Mouse (Mus musculus) lung, postnatal 0 days (tissue): ENCODE data around the gene Plagl1. TPM values are rescaled to one million over a fixed set of nuclear protein-coding genes. Genes with fewer than 3 reads are reported as not detected.

Experiments used
- ATAC-seq: fragments of 200-750 bp; cut with Nextera tagmentation; 2 replicates; pipeline ENCODE4 v1.8.0; 2017; ENCODE audit warnings: moderate library complexity
- DNase-seq: peaks from one replicate; pipeline ENCODE4 v3.0.0-alpha.2; 2016; ENCODE audit warnings: low spot score
- H3K27ac ChIP-seq: fragments of 300-500 bp; sonication (generic); 2 replicates; pipeline ENCODE4 v1.5.1; 2014; ENCODE audit warnings: antibody characterized with exemption, mild to moderate bottlenecking, low read length, mixed read lengths
- H3K27me3 ChIP-seq: fragments of 300-500 bp; sonication (generic); replicated peaks from 2 replicates; pipeline ENCODE4 v1.6.1; 2014; ENCODE audit warnings: low read length, mixed read lengths; ENCODE audit not compliant: insufficient read depth
- H3K36me3 ChIP-seq: fragments of 300-500 bp; sonication (generic); 2 replicates; pipeline ENCODE4 v1.6.1; 2014; ENCODE audit warnings: low read length, mixed read lengths; ENCODE audit not compliant: insufficient read depth
- H3K4me1 ChIP-seq: fragments of 300-500 bp; sonication (generic); 2 replicates; pipeline ENCODE4 v1.6.1; 2014; ENCODE audit warnings: antibody characterized with exemption, low read depth, low read length, mixed read lengths; ENCODE audit not compliant: insufficient read depth
- H3K4me2 ChIP-seq: fragments of 300-500 bp; sonication (generic); replicated peaks from 2 replicates; pipeline ENCODE4 v1.6.1; 2014; ENCODE audit warnings: low read depth, mild to moderate bottlenecking, low read length, moderate library complexity, mixed read lengths
- H3K4me3 ChIP-seq: fragments of 300-500 bp; sonication (generic); 2 replicates; pipeline ENCODE4 v1.5.1; 2014; ENCODE audit warnings: low read depth, low read length
- H3K9ac ChIP-seq: fragments of 300-500 bp; sonication (generic); replicated peaks from 2 replicates; pipeline ENCODE4 v1.6.1; 2014; ENCODE audit warnings: low read depth, mild to moderate bottlenecking
- H3K9me3 ChIP-seq: fragments of 300-500 bp; sonication (generic); 2 replicates; pipeline ENCODE4 v1.6.1; 2016; ENCODE audit warnings: low read length, mixed read lengths
- CTCF ChIP-seq: IDR thresholded peaks from 2 replicates; pipeline ENCODE4 v1.5.1; 2016; ENCODE audit warnings: antibody characterized with exemption, mild to moderate bottlenecking
- EP300 ChIP-seq: IDR thresholded peaks from 2 replicates; pipeline ENCODE4 v1.6.1; 2016; ENCODE audit warnings: antibody characterized with exemption, mild to moderate bottlenecking, control low read depth
- WGBS: fragments of 180-500 bp; shearing (Covaris S2); extraction: QIAGEN DNeasy Blood & Tissue Kit; methylation state at CpG from one replicate; pipeline ENCODE4 v1.1.7; 2014; 5-methylcytosine and 5-hydroxymethylcytosine counted together
- polyA plus RNA-seq: library from polyadenylated mRNA; unstranded; fragments of >200 nt; fragmentation: Nextera tagmentation; extraction: Ambion mirVana; gene quantifications from 2 replicates; pipeline ENCODE4 v1.2.1, GENCODE M21; 2015

Gene Plagl1
- polyA plus RNA-seq, 1 experiment from 2014 or later, result 43.4 TPM

- H3K9me3 ChIP-seq, result no peaks in the 10 kb centered on the region
- H3K4me3 ChIP-seq, result no peak overlapping the region
- no peak for TF ChIP-seq CTCF
- no peak for TF ChIP-seq EP300
- 55% methylated on average over 2 of the region's 2 CpGs for WGBS
- no peak overlapping the region for H3K27ac ChIP-seq
- no peak overlapping the region for H3K9ac ChIP-seq
- no peaks in the 10 kb centered on the region for H3K27me3 ChIP-seq
- no peaks in the 10 kb centered on the region for H3K36me3 ChIP-seq
- no peak overlapping the region for H3K4me2 ChIP-seq
- DNase-seq (no peak), ATAC-seq (no peak)
- H3K4me1 ChIP-seq, result no peaks in the 10 kb centered on the region; the same call in 1 of the 2 replicates
Measured at GRCm38 (mm10) chr10:13119300-13119699, 59.0 kb downstream of the Plagl1 start.

- ATAC-seq (no peak), DNase-seq (no peak)
- Histone ChIP-seq H3K4me1 (no peaks in the 10 kb centered on the region), H3K9ac (no peak overlapping the region), H3K4me2 (no peak overlapping the region), H3K9me3 (no peaks in the 10 kb centered on the region), H3K27ac (no peak overlapping the region), H3K36me3 (no peaks in the 10 kb centered on the region), H3K27me3 (no peaks in the 10 kb centered on the region), H3K4me3 (no peak overlapping the region)
- 53% methylated on average over 3 of the region's 3 CpGs for WGBS
- no peak for TF ChIP-seq CTCF
Measured at GRCm38 (mm10) chr10:13125811-13126210, 65.5 kb downstream of the Plagl1 start.

- no peak overlapping the region for H3K9ac ChIP-seq
- no peaks in the 10 kb centered on the region for H3K9me3 ChIP-seq
- H3K4me3 ChIP-seq, result no peak overlapping the region
- no peaks in the 10 kb centered on the region for H3K36me3 ChIP-seq
- WGBS, result 75% methylated on average over 13 of the region's 13 CpGs
- H3K4me1 ChIP-seq, result no peaks in the 10 kb centered on the region
- DNase-seq, result no peak
- no peaks in the 10 kb centered on the region for H3K27me3 ChIP-seq
- no peak overlapping the region for H3K27ac ChIP-seq
- ATAC-seq, result no peak
- TF ChIP-seq CTCF (peak; percentile 62), EP300 (no peak)
- H3K4me2 ChIP-seq, result no peak overlapping the region
Measured at GRCm38 (mm10) chr10:13127335-13127734, 67.0 kb downstream of the Plagl1 start.

- Histone ChIP-seq H3K4me3 (no peak overlapping the region), H3K4me1 (no peaks in the 10 kb centered on the region), H3K9ac (no peak overlapping the region), H3K36me3 (no peaks in the 10 kb centered on the region), H3K27me3 (no peaks in the 10 kb centered on the region), H3K4me2 (no peak overlapping the region), H3K27ac (no peak overlapping the region), H3K9me3 (no peaks in the 10 kb centered on the region)
- TF ChIP-seq CTCF, result no peak
- no peak for TF ChIP-seq EP300
- 88% methylated on average over 7 of the region's 7 CpGs for WGBS
- ATAC-seq (no peak), DNase-seq (no peak)
Measured at GRCm38 (mm10) chr10:13127946-13128345, 67.6 kb downstream of the Plagl1 start.

- Histone ChIP-seq H3K27me3 (no peaks in the 10 kb centered on the region), H3K27ac (no peak overlapping the region), H3K4me1 (no peaks in the 10 kb centered on the region), H3K9me3 (no peaks in the 10 kb centered on the region), H3K4me2 (no peak overlapping the region), H3K4me3 (no peak overlapping the region), H3K9ac (no peak overlapping the region), H3K36me3 (no peaks in the 10 kb centered on the region)
- ATAC-seq, result no peak
- WGBS, result 87% methylated on average over 4 of the region's 4 CpGs
- no peak for DNase-seq
- no peak for TF ChIP-seq EP300
- no peak for TF ChIP-seq CTCF
Measured at GRCm38 (mm10) chr10:13133850-13134249, 73.5 kb downstream of the Plagl1 start.

GRCm38 (mm10) chr10:13135276-13135675, 75.0 kb downstream of the Plagl1 start:
- 85% methylated on average over 7 of the region's 7 CpGs for WGBS
- no peaks in the 10 kb centered on the region for H3K4me1 ChIP-seq
- TF ChIP-seq CTCF, result no peak
- TF ChIP-seq EP300, result no peak
- H3K27me3 ChIP-seq, result no peaks in the 10 kb centered on the region
- H3K4me3 ChIP-seq, result no peak overlapping the region
- no peak for DNase-seq
- no peak overlapping the region for H3K4me2 ChIP-seq
- H3K9me3 ChIP-seq, result no peaks in the 10 kb centered on the region
- no peak for ATAC-seq
- H3K9ac ChIP-seq, result no peak overlapping the region
- no peaks in the 10 kb centered on the region for H3K36me3 ChIP-seq
- no peak overlapping the region for H3K27ac ChIP-seq

- WGBS, result 92% methylated on average over 7 of the region's 7 CpGs
- no peak for ATAC-seq
Measured at GRCm38 (mm10) chr10:13135751-13136150, 75.4 kb downstream of the Plagl1 start.

More at GRCm38 (mm10) chr10:13135751-13136150, 75.4 kb downstream of the Plagl1 start:
- Histone ChIP-seq H3K9ac (no peak overlapping the region), H3K4me3 (no peak overlapping the region), H3K27me3 (no peaks in the 10 kb centered on the region), H3K4me1 (no peaks in the 10 kb centered on the region), H3K27ac (no peak overlapping the region), H3K9me3 (no peaks in the 10 kb centered on the region), H3K4me2 (no peak overlapping the region), H3K36me3 (no peaks in the 10 kb centered on the region)
- no peak for DNase-seq
- TF ChIP-seq EP300 (no peak), CTCF (no peak)
